Mouse (Mus musculus): ENCODE data around the gene Lypd5.
A peak's percentile ranks its signal among the peaks of the same experiment; 100 is the strongest.

The Lypd5 gene

DNA sequence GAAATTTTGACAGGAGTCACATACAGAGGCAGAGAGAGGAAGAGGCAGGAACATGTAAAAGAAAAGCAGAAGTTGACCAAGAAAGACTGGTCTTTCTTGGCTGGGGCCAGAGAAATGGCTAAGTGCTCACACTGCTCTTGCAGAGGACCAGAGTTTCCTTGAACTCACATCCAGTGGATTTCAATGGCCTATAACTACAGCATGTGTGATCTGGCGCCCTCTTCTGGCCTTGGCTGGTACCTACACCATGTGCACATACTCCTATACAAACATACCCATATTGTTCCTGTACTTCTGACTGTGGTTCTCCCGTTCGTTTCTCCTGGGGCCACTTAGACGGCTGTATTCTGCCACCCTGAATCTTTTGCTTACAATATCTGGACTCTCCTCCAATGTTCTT lies 12.0 kb downstream of the Lypd5 start:
- DNase-seq (ENCODE audit: low read depth), result no peak

DNA sequence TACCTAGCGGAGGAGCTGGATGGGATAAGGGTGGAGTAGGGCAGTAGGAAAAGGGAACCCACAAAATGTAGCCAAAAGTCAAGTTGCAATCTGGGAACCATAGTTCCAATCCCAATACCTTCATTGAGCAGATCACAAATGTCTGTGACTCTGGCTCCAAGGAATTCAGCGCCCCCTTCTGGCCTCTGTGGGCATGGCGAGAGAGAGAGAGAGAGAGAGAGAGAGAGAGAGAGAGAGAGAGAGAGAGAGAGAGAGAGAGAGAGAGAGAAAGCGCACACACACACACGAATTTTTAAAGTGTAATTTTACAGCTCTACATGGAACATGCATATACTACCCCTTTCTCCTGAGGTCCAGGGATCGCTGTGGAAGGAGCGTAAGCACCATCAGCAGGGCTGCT lies 14.2 kb downstream of the Lypd5 start:
- DNase-seq (ENCODE audit: low read depth), result no peak

DNA sequence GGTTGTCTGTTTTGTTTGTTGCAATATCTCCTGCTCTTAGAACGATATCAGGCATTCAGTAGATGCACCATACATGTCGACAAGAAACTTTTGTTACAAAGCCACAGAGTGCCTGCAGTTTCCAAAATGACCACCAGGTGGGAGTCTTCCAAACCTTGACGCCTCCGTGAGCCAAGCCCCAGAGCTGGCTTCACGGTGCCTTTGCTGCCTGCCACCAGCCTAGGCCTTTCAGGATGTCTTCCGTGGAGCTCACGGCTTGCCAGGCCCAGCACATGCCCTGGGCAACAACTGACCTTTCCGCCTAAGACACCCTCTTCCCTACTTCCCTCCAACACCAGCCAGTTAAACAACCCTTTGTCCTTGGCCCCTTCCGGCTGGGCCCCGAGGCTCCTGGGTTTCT lies 15.8 kb downstream of the Lypd5 start:
- DNase-seq (ENCODE audit: low read depth), result peak; percentile 61

DNA sequence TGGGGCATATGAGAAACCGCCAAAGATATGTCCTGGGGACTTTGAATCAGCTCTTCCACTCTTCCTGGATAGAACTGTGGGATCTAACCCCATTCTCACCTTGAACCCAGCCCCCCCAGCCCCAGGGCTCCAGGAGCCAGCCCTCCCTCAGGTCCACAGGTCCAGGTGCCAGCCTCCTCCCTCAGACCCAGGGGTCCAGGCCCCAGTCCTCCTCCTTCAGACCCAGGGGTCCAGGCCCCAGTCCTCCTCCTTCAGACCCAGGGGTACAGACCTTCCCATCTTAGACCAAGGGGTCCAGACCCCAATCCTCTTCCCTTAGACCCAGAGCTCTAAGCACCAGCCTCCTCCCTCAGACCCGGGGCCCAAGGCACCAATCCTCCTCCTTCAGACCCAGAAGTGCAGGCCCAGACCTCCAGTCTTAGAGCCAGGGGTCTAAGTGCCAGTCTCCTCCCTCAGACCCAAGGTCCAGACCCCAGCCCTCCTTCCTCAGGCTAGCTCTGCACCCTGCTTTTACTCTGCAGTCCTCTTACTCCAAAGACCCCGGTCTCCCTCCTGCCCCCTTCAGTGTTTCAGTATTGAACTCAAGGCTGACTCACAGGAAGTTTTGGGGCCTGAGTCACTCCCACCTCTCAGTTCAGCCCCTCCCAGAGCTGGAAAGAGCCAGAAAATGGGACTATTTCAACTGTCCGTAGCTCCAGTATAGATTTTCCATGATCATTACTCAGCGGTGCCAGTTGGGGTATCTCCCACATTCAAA lies 16.4 kb downstream of the Lypd5 start:
- DNase-seq (ENCODE audit: low read depth), result no peak

DNA sequence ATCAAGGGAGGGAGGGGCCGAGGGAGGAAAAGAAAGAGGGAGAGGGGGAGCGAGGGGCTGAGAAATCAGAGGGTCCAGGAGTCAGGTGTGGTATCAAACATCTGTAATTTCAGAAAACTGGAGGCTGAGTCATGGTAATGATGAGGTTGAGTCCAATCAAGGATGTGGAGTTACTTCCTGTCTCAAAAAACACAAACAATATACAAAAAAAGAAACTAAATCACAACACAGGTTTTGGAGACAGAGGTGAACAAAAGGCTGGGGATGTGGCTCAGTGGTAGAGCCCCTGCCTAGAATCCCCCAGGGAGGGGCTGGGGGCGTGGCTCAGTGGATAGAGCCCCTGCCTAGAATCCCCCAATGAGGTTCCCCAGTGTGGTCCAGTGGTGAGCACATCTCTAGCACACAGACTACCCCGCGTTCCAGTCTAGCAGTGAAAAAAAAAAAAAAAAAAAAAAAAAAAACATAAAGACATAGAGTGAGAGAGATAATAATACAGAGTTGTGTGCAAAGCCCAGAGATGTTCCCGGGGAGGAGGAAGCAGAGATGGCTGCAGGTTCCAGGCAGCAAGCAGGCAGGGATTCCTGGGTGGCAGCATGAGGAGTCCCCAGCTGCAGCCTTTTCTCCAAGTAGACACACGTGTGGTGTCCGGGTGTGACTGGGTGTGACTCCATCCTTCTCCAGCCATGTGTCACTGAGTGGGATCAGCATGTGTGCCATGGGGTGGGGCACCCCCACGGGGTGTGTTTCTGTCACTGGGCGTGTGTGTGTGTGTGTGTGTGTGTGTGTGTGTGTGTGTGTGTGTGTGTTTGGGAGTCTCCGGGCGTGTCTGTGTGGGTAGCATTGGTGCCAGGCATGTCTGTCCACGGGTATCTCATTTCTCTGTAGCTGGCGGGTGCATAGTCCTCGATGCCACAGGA lies 18.0 kb downstream of the Lypd5 start:
- no peak for DNase-seq (ENCODE audit: low read depth)

DNA sequence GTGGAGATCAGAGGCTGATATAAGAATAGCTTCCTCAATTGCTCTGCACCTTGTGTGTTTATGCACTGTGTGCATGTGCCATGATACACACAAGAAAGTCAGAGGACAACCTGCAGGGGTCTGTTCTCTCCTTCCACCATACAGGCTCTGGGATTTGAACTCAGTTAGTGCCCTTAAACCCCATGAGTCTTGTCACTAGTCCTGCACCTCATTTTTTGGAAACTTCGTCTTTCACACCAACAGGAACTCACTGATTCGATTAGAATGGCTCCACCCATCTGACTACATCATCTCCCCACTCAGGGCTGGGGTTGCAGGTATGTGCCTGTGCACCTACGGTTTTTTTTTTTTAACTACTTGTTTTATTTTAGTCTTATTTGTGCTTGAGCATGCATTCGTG lies 19.2 kb downstream of the Lypd5 start:
- no peak for DNase-seq (ENCODE audit: low read depth)

DNA sequence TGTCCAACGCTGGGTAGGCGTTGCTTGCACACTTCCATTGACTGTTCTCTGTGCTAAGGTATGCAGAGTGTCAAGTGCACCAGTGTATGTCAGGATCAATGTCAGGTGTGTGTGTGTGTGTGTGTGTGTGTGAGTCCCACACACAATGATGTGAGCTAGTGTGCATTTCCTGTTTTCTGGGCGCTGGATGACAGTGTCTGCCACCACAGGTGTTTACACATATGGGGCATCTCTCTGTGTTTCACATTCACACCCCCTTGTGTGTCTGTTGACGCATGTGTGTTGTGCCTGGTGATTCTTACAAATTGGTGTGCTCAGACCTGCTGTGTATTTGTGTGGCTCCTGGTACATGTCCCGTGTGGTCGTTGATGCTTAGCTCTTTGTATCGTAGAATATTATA lies 19.9 kb downstream of the Lypd5 start:
- DNase-seq (ENCODE audit: low read depth), result no peak

DNA sequence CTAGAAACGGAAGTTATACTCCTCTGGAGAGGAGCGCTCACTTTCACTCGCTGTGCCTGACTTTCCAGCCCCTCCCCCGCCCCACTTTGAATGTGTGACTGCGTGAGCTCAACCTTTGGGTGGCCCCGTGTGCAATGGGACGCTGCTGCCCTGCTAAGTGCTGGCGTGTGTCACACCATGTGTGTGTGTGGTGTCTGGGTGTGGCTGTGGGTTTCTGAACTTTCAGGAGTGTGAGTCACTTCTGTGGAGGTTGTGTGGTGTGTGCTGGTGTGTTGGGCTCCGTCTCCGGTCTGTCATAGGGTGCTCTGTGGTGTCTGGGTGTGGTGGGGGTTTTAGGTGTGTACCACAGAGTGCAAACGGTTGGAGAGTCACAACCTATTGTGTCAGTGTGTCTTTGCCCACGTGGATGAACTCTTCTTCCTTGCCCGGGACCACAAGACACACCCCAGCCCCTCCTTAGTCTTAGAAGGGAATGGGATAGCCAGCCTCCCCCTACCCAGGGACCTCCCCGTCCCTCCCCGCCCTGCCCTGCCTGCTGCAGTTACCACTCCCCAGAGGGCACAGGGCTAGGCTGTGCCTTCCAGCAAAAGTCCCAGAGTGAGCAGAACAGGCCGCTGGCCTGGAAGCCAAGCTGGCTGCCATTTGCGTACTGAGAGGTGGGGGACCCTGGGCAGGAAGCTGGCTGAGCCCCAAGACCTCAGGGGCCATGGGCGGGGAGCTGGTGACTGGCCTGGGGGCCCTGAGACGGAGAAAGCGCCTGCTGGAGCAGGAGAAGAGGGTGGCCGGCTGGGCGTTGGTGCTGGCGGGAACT lies 20.9 kb downstream of the Lypd5 start, which contains the start of gene Kcnn4:
Gene Kcnn4, plus strand, starts transcription at position 533 of the 811 bp plus-strand sequence.
- no peak for DNase-seq (ENCODE audit: low read depth)

DNA sequence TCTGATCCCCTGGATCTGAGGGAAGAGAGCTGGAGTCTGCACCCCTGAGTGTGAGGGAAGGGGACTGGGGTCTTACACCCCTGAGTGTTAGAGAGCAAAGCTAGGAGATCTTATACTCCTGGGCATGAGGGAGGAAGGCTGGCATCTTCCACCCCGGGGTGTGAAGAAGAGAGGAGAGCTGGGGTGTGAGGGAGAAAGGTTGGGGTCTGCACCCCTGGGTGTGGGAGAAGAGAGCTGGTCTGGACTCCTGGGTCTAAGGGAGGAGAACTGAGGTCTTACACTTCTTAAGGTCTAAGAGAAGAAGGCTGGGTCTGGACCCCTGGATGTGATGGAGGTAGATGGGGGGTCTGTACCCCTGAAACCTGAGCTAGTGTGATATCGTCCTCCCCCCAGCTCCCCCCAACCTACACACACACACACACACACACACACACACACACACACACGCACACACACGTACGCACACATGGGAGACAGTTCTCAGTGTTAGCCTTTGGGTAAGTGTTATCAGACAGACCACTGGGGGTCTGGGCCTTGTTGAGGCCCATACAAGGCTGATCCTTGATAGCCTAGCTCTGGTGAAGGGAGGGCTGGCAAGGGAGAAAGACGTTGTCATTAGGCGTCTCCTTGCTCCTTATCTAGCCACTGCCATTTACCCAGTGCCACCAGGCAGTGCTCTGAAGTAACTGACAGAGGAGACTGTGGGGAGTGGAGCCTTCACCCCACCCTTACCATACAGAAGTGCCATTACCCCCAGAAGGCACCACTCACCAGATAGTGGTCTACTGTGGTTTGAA lies 22.2 kb downstream of the Lypd5 start:
- DNase-seq (ENCODE audit: low read depth), result no peak

DNA sequence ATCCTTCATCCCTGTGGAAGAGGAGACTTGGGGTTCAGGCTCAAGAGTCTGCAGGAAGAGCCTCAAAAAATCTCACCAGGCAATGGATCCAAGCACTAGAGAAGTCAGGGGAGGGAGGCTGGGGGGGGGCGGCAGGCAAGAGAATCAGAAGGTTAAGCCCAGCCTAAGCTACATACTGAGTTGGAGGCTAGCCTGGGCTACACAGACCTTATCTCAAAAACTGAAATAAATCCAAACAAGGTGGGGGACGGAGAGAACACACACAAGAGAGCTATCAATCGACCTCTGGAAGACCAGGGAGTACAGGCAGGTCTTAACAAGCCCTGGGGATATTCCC lies 22.8 kb downstream of the Lypd5 start:
- no peak for DNase-seq (ENCODE audit: low read depth)

DNA sequence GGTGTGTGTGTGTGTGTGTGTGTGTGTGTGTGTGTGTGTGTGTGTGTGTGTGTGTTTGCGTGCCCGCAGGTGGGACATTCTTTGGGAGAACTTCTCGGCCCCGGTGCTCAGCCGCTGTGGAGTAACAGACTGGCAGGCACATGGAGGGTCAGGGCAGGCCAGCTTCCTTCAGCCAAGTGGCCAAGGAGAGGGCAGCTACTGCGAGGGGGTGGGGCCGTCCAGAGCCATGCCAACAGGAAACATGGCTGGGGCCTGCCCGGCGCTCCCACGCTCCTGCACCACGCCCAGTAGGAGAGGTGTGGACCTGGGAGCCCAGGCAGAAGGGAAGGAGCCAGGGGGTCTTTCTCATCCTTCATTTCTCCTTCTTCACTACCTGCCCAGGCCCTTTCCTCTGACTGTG lies 23.3 kb downstream of the Lypd5 start:
- no peak for DNase-seq (ENCODE audit: low read depth)

DNA sequence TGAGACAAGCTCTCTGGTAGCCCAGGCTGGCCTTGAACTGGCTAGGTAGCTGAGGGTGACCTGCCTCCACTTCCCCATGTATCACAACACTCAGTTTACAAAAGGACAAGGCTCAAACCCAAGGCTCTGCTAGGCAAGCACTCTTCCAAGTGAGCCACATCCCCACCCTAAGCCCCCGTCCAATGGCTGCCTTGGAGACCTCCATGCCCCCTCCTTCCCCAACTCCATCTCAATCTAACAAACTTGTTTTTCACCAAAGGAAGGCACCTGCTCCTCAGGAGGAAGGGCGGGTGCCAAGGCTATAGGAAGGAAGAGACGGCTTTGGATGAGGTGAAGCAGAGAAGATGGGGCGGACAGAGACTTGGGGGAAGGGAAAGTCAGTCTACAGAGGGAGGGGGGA lies 23.8 kb downstream of the Lypd5 start:
- no peak for DNase-seq (ENCODE audit: low read depth)

DNA sequence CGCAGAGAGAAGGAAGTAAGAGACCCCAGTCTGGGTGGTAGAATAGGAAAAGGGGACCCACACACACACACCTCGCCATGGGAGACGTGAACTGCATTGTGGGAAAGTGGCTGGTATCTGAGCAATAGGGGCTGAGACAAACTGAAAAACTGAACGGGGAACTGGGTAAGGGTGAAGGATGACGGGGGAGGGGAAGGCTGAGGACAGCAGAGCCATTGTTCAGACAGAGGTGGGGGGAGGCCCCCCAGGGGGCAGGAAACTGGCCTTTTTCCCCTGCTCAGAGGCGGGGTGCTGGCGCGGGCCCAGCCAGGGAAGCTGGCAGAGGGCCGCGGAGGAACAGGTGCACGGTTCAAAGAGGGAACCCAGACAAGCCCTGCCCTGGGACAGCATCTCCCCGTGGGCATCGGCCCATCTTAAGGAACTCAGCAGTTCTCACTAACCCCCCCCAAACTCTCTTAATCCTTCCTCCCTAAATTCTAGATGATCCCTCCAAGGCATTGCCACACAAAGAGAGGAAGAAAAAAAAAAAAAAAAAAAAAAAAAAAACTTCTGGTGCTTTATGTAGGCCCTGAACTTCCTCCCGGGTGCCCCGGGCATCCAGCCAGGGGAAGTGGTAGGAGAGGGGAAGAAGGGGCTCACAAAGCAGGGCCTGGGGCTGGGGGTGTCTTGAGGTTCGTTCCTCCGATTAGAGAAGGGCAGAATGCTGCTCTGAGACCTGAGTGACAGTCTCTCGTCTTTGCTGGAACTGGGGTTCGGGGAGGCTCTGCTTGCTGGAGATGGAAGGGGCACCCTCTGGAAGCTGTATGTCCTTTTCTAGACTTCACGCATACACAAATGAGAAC lies 24.8 kb downstream of the Lypd5 start:
- no peak for DNase-seq (ENCODE audit: low read depth)

DNA sequence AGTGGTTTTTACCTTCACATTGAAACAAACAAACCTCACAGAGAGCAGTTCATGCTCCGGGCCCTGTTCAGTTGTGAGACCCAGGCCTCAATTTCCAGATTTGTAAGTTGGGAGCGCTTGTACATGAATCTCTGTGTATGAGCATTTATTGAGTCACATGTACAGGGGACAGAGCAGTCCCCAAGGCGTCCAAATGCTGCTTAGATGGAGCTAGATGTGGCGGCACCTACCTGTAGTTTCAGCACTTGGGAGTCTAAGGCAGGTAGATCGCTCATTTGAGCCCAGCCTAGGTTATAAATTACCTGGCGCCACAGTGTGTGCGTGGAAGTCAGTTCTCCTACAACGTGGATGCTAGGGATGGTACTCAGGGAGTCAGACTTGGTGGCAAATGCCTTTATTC lies 27.5 kb downstream of the Lypd5 start:
- no peak for DNase-seq (ENCODE audit: low read depth)

DNA sequence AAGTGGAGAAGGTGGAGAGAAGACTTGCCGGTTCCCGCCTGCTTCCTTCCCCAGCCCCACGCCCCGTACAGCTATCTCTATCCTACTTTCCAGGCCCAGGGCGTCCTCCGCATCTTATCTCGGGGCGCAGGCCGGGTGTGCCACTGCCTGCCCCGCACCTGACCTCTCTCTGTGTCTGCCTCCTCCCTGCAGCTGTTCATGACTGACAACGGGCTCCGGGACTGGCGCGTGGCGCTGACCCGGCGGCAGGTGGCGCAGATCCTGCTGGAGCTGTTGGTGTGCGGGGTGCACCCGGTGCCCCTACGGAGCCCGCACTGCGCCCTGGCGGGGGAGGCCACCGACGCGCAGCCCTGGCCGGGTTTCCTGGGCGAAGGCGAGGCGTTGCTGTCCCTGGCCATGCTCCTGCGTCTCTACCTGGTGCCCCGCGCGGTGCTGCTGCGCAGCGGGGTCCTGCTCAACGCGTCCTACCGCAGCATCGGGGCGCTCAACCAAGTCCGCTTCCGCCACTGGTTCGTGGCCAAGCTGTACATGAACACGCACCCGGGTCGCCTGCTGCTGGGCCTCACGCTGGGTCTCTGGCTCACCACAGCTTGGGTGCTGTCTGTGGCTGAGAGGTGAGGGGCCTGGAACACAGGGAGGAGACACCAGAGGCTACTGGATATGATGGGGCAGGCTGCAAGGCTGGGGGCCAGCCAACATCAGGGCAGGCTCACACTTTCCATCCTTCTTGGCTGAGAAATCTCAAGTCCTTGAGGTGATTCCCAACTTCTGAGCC lies 28.3 kb downstream of the Lypd5 start:
- DNase-seq (ENCODE audit: low read depth), result no peak

DNA sequence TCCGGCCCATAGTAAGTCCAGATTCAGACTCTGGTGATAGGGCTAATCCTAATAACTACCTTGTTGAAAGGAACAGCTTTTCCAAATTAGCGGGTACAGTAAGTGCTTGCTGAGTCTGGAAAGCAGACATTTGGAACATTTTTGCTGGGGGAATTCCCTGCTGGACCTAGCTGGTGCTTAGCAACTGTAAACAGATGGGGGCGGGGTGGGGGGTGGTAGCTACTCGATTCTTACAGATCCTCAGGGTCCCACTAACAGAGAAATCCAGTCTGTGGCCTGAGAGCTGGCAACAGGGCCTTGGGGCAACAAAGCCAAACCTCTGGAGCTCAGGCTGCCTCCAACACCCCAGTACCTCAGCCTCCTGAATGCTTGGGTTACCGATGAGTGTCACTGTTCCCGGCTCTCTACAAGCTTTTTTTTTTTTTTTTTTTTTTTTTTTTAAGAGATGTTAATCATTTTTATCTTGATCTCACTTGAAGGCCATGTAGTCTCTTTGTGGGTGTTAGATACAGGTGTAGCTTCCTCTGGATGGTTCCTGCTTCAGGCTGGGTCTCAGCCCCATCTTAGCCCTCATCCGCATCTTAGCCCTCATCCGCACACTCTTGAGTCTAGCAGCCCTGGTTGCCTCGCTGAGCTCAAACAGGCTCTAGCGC lies 29.2 kb downstream of the Lypd5 start:
- no peak for DNase-seq (ENCODE audit: low read depth)

DNA sequence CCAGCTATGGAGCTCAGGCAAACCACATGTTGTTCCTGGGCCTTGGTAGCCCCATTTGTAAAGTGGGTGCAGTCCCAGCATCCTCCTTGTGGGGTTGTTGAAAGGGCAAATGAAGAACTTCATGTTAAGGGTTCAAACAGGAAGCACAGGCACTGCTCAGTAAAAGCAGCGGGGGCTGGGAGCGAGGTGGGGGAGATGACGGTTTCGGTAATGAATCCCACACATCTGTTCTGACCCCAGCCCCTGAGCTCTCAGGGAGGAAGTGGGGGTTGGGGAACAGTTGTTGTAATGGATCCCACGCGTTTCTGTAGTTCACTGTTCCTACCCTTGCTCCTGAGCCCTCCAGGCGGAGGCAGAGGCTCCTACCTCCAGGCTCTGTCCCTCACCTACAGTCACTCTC lies 30.9 kb downstream of the Lypd5 start:
- DNase-seq (ENCODE audit: low read depth), result no peak

DNA sequence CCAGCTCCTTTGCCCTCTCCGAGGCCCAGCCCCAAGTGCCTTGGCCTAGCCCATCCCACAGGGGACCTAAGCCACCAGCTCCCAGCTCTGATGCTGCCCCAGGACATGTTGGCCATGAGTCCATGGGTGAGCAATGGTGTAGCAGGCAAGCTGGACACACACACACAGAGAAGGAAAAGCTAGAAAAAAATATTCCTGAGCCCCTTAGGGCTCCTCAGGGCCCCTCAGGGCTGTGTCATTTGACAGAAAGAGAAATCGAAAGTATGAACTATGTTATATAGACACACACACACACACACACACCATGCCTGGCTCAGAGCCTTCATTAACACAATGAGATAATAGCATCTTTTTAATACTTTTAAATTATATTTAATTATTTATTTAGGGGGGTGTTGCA lies 31.4 kb downstream of the Lypd5 start:
- DNase-seq (ENCODE audit: low read depth), result no peak

DNA sequence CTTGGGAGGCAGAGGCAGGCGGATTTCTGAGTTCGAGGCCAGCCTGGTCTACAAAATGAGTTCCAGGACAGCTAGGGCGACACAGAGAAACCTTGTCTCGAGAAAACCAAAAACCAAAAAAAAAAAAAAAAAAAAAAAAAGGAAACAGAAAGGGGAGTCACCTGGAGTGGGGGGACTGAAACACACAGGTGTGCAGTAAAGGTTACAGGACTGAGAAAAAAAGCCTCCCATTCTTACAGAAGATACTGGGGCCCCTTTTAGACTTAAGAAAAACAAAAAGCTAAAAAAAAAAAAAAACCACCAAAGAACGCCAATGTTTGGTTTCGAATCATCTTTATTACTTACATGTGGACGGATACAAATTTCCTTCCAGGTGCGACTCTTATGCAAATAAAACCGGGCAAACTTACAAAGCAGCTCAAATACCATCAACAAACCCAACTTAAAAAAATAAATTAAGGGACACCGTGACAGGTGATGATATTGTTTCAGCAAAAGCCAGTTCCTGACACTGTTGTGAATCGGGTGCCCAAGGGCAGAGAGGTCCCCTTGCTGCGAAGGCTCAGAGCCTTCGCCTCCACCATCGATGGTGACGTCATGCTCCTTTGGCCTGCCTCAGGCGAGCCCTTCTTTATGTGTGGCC lies 33.9 kb downstream of the Lypd5 start:
- DNase-seq (ENCODE audit: low read depth), result no peak
